Mouse (Mus musculus) megakaryocyte, embryonic 14.5 days (primary cell): Measurements from ENCODE around the gene Agbl3.

Experiments used
- FLI1 ChIP-seq: IDR thresholded peaks from 2 replicates; pipeline ENCODE4 v1.6.1; 2012; ENCODE audit warnings: low read length, inconsistent platforms, mixed read lengths
- GATA1 ChIP-seq: IDR thresholded peaks from 3 replicates; pipeline ENCODE4 v1.6.1; 2012; ENCODE audit warnings: mixed read lengths, low read length, inconsistent platforms, borderline replicate concordance

- no peak for TF ChIP-seq GATA1
- TF ChIP-seq FLI1, result no peak
Measured at GRCm38 (mm10) chr6:34887131-34887850, 107.1 kb downstream of the Agbl3 start.
